Mouse (Mus musculus) heart, postnatal 0 days (tissue): Measurements from ENCODE around the gene 5730480H06Rik. TPM values are rescaled to one million over a fixed set of nuclear protein-coding genes. Genes with fewer than 3 reads are reported as not detected.

ENCODE experiments used
- ATAC-seq: fragments of 200-750 bp; cut with Nextera tagmentation; 2 replicates; pipeline ENCODE4 v1.8.0; 2017; ENCODE audit warnings: low read depth, moderate number of reproducible peaks, moderate library complexity; ENCODE audit not compliant: insufficient read depth
- DNase-seq: peaks from one replicate; pipeline ENCODE4 v3.0.0-alpha.2; 2016; ENCODE audit warnings: low spot score
- H3K27ac ChIP-seq: fragments of 300-500 bp; sonication (generic); 2 replicates; pipeline ENCODE4 v1.5.1; 2014; ENCODE audit warnings: low read depth, mild to moderate bottlenecking
- H3K27me3 ChIP-seq: fragments of 300-500 bp; sonication (generic); 2 replicates; pipeline ENCODE4 v1.6.1; 2014; ENCODE audit warnings: low read length, mixed read lengths; ENCODE audit not compliant: control insufficient read depth, insufficient read depth
- H3K36me3 ChIP-seq: fragments of 300-500 bp; sonication (generic); replicated peaks from 2 replicates; pipeline ENCODE4 v1.6.1; 2014; ENCODE audit warnings: low read length, mixed read lengths; ENCODE audit not compliant: control insufficient read depth, insufficient read depth
- H3K4me1 ChIP-seq: fragments of 300-500 bp; sonication (generic); 2 replicates; pipeline ENCODE4 v1.6.1; 2014; ENCODE audit warnings: antibody characterized with exemption; ENCODE audit not compliant: control insufficient read depth, insufficient read depth
- H3K4me2 ChIP-seq: fragments of 300-500 bp; sonication (generic); 2 replicates; pipeline ENCODE4 v1.6.1; 2014; ENCODE audit warnings: low read depth, mild to moderate bottlenecking, low read length, moderate library complexity
- H3K4me3 ChIP-seq: fragments of 300-500 bp; sonication (generic); 2 replicates; pipeline ENCODE4 v1.5.1; 2014; ENCODE audit warnings: low read depth, low read length
- H3K9ac ChIP-seq: fragments of 300-500 bp; sonication (generic); replicated peaks from 2 replicates; pipeline ENCODE4 v1.6.1; 2014; ENCODE audit warnings: low read depth, low read length, mixed read lengths
- H3K9me3 ChIP-seq: fragments of 300-500 bp; sonication (generic); replicated peaks from 2 replicates; pipeline ENCODE4 v1.6.1; 2016; ENCODE audit warnings: low read length; ENCODE audit not compliant: control insufficient read depth
- CTCF ChIP-seq: IDR thresholded peaks from 2 replicates; pipeline ENCODE4 v1.5.1; 2016; ENCODE audit warnings: antibody characterized with exemption, control low read depth, low read depth
- EP300 ChIP-seq: IDR thresholded peaks from 2 replicates; pipeline ENCODE4 v1.6.1; 2016; ENCODE audit warnings: antibody characterized with exemption, low read depth
- WGBS: fragments of 180-500 bp; shearing (Covaris S2); extraction: QIAGEN DNeasy Blood & Tissue Kit; methylation state at CpG from one replicate; pipeline ENCODE4 v1.1.7; 2014; 5-methylcytosine and 5-hydroxymethylcytosine counted together
- polyA plus RNA-seq: library from polyadenylated mRNA; unstranded; fragments of >200 nt; fragmentation: Nextera tagmentation; extraction: Ambion mirVana; gene quantifications from 2 replicates; pipeline ENCODE4 v1.2.1, GENCODE M21; 2015
- total RNA-seq: library from RNA; depleted of rRNA; stranded (reverse); fragments of >200 nt; gene quantifications from 2 replicates; pipeline ENCODE4 v1.2.3, GENCODE M21; 2014; ENCODE audit warnings: low replicate concordance

The 5730480H06Rik gene
- total and polyA plus RNA-seq, 2 experiments from 2014 or later: 7.7 to 9.7 TPM

DNA sequence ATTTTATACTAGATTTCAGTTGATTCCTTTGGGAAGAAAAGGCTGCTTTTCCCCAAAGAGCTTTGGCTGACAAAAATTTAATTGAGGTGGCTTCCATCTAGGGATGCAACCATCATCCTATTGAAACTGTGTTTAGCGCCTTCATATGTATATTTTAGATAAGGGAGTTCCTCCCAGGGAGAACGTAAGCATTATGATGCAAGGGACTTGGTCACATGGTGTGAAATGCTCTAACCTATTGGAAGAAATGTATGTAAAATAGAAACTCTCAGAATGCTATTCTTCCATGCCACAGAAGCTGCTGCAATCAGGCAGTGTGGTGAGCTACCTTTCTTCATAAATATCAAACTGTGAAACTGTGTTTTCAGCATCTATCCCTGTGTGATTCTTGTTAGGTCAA is 3.1 kb downstream of the 5730480H06Rik start:
- H3K4me3 ChIP-seq: no peak overlapping the region
- TF ChIP-seq CTCF: no peak
- no peak for TF ChIP-seq EP300
- no peaks in the 10 kb centered on the region for H3K36me3 ChIP-seq
- H3K9me3 ChIP-seq: no peaks in the 10 kb centered on the region
- no peaks in the 10 kb centered on the region for H3K27me3 ChIP-seq
- no peaks in the 10 kb centered on the region for H3K4me1 ChIP-seq
- WGBS: 63% methylated on average over 2 of the region's 2 CpGs
- H3K27ac ChIP-seq: no peak overlapping the region
- H3K4me2 ChIP-seq: no peak overlapping the region
- no peak overlapping the region for H3K9ac ChIP-seq
- no peak for ATAC-seq
- DNase-seq: no peak

DNA sequence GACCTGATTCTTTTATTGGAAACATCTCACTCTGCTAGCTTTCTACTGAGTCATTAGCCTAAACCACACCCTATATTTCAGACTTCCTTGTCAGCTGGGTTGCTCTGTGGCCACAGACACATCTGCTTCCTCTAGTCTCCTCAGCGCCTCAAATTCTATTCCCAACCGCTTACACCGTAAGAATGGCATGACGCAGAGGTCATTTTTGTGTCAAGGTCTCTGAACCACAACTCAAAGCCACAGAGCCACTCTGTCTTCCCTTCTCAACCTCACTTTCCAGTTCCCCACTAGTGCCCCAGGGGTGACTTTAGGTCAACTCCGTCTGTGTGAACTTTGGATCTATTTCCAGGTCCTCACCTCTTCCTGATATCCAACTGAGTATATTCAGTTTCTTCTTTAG is 3.7 kb downstream of the 5730480H06Rik start:
- Histone ChIP-seq H3K9me3 (no peaks in the 10 kb centered on the region), H3K36me3 (no peaks in the 10 kb centered on the region), H3K27me3 (no peaks in the 10 kb centered on the region), H3K4me3 (no peak overlapping the region), H3K27ac (no peak overlapping the region), H3K4me1 (no peaks in the 10 kb centered on the region), H3K4me2 (no peak overlapping the region), H3K9ac (no peak overlapping the region)
- 44% methylated on average over 5 of the region's 5 CpGs for WGBS
- DNase-seq: no peak
- ATAC-seq: no peak
- no peak for TF ChIP-seq EP300
- no peak for TF ChIP-seq CTCF

DNA sequence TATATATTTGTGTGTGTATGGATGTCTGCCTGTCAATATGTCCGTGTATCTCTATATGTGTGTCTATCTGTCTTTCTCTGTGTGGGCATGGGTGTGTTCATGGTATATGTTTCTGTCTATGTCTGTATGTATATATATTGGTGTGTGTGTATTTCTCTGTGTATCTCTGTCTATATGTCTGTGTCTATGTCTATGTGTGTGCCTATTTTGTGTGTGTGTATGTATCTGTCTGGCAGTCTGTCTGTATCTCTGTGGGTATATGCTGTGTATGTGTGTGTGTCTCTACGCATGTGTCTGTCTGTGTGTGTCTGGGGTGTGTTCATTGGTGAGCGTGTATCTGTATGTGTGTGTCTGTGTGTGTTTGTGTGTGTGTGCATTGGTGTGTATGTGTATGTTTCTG is 5.7 kb downstream of the 5730480H06Rik start:
- H3K27me3 ChIP-seq: no peaks in the 10 kb centered on the region
- TF ChIP-seq EP300 (no peak), CTCF (no peak)
- H3K4me2 ChIP-seq: no peak overlapping the region
- H3K27ac ChIP-seq: no peak overlapping the region
- DNase-seq: no peak
- H3K9ac ChIP-seq: no peak overlapping the region
- H3K4me1 ChIP-seq: no peaks in the 10 kb centered on the region
- H3K4me3 ChIP-seq: no peak overlapping the region
- no peaks in the 10 kb centered on the region for H3K9me3 ChIP-seq
- no peaks in the 10 kb centered on the region for H3K36me3 ChIP-seq
- ATAC-seq: no peak
- WGBS: 76% methylated on average over 3 of the region's 3 CpGs

DNA sequence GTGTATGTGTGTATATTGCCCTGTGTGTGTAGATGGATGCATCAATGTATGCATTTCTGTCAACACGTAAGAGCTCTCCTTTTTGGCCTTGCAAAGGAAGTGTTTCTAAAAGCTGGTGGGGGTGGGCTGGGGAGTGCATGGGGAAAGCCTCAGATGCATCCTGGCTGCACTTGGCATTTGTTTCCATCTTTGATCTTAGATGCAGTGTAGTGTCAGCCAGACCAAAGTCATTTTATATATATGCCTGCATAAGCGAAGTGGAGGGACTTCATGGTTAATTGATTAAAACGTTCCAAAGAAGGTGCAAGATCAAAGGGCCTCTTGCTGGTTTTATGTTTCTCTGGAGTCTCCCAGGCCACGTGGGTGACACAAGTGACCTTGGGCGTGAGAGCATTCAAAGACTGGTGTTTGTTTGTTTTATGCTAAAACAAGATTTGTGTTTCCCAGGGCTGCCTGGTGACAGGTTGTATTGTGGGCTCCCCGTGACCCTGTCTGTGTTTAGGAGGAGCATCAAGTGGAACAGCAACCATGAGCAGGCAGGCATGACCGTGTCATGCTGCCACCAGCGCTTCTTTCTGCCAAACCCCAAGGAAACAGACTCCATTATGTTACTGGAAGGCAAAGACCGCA is 6.2 kb downstream of the 5730480H06Rik start:
- no peak for ATAC-seq
- no peak overlapping the region for H3K27ac ChIP-seq
- H3K27me3 ChIP-seq: no peaks in the 10 kb centered on the region
- H3K9me3 ChIP-seq: no peaks in the 10 kb centered on the region
- no peaks in the 10 kb centered on the region for H3K4me1 ChIP-seq
- WGBS: 61% methylated on average over 9 of the region's 9 CpGs
- no peak for DNase-seq
- H3K9ac ChIP-seq: no peak overlapping the region
- no peak overlapping the region for H3K4me2 ChIP-seq
- TF ChIP-seq CTCF (no peak), EP300 (no peak)
- no peak overlapping the region for H3K4me3 ChIP-seq
- no peaks in the 10 kb centered on the region for H3K36me3 ChIP-seq

DNA sequence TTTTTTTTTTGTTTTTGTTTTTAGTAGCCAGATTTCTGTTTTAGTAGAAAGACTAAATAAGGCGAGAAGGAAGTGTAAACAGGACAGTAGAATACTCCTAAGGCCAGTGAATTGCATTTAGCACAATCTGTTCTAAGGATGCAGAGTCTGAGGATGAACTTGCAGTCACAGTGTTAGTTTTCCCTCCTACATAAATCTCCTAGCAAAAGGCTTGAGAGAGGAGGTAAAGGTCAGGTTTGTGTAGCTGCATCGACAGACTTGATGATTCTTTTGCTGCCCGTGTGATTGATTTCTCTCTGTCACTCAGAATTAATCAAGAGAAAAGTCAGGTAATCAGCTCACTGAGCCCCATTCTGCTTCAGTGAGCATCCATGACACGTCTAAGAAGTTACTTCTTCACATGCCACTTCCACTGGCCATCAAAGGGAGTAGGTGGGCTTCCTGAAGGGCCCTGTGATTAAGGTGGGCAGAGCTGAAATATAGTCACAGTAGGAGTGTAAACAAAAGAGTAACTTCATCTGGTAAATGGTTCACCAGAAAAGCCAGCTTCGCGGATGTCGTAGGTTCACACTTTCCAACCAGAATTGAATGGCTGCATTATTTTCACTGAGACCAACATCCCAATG is 13.2 kb downstream of the 5730480H06Rik start:
- WGBS: 65% methylated on average over 7 of the region's 7 CpGs
- no peak overlapping the region for H3K4me2 ChIP-seq
- H3K9me3 ChIP-seq: no peaks in the 10 kb centered on the region
- H3K4me1 ChIP-seq: no peaks in the 10 kb centered on the region
- H3K4me3 ChIP-seq: no peak overlapping the region
- H3K36me3 ChIP-seq: no peaks in the 10 kb centered on the region
- H3K27ac ChIP-seq: no peak overlapping the region
- no peak for TF ChIP-seq CTCF
- TF ChIP-seq EP300: no peak
- DNase-seq: no peak
- no peaks in the 10 kb centered on the region for H3K27me3 ChIP-seq
- ATAC-seq: no peak
- H3K9ac ChIP-seq: no peak overlapping the region
